Mouse (Mus musculus): ENCODE data around the gene Dcpp3. TPM values are rescaled to one million over a fixed set of nuclear protein-coding genes. Genes with fewer than 3 reads are reported as not detected.
A peak's percentile ranks its signal among the peaks of the same experiment; 100 is the strongest.
"Not testable (repeated sequence)": the region's sequence is repeated elsewhere in the genome, so short reads cannot be mapped to it uniquely, and the experiment has no call there.

Gene Dcpp3
- polyA plus RNA-seq, 1 experiment from 2014 or later: not detected

- DNase-seq (ENCODE audit: low spot score); H3K4me1 ChIP-seq; H3K36me3 ChIP-seq (replicated peaks); H3K27me3 ChIP-seq (replicated peaks; ENCODE audit: low read depth, poor library complexity, severe bottlenecking); H3K9me3 ChIP-seq; H3K4me3 ChIP-seq; H3K27ac ChIP-seq (replicated peaks): not testable (repeated sequence)
- WGBS: 77% methylated on average over 4 of the region's 4 CpGs
Observed at GRCm38 (mm10) chr17:23950828-23951227, 33.6 kb downstream of the Dcpp3 start.

- Histone ChIP-seq H3K27me3 (replicated peaks; ENCODE audit: low read depth, poor library complexity, severe bottlenecking) (no peaks in the 10 kb centered on the region), H3K4me1 (peaks cover 2% of the 10 kb centered on the region; the same call in 1 of the 2 replicates), H3K4me3 (no peak within 1 kb of the TSS), H3K9me3 (no peaks in the 10 kb centered on the region), H3K36me3 (replicated peaks) (no peaks in the 10 kb centered on the region), H3K27ac (replicated peaks) (no peak within 1 kb of the TSS)
- DNase-seq (ENCODE audit: low spot score): no peak
- WGBS: 82% methylated on average over 5 of the region's 5 CpGs
Observed at GRCm38 (mm10) chr17:23955174-23955573, 37.9 kb downstream of the Dcpp3 start, which contains the start of gene Sbpl. Sbpl (minus strand) TSS chr17:23955274.

GRCm38 (mm10) chr17:23960084-23960738, 43.0 kb downstream of the Dcpp3 start:
- H3K27me3 ChIP-seq (replicated peaks; ENCODE audit: low read depth, poor library complexity, severe bottlenecking): no peaks in the 10 kb centered on the region
- peak overlapping the region; percentile 85 for H3K27ac ChIP-seq (replicated peaks)
- peaks cover 4% of the 10 kb centered on the region; the same call in 1 of the 2 replicates for H3K4me1 ChIP-seq
- 38% methylated on average over 3 of the region's 3 CpGs for whole genome bisulfite sequencing
- H3K36me3 ChIP-seq (replicated peaks): no peaks in the 10 kb centered on the region
- no peaks in the 10 kb centered on the region for H3K9me3 ChIP-seq
- H3K4me3 ChIP-seq: no peak overlapping the region
- peak; percentile 86 for DNase-seq (ENCODE audit: low spot score)

- H3K4me1 ChIP-seq: peaks cover 4% of the 10 kb centered on the region; the same call in 1 of the 2 replicates
- H3K36me3 ChIP-seq (replicated peaks): no peaks in the 10 kb centered on the region
- no peak overlapping the region for H3K27ac ChIP-seq (replicated peaks)
- WGBS: 67% methylated on average over 4 of the region's 4 CpGs
- H3K4me3 ChIP-seq: no peak overlapping the region
- H3K9me3 ChIP-seq: no peaks in the 10 kb centered on the region
- no peaks in the 10 kb centered on the region for H3K27me3 ChIP-seq (replicated peaks; ENCODE audit: low read depth, poor library complexity, severe bottlenecking)
- DNase-seq (ENCODE audit: low spot score): no peak
Observed at GRCm38 (mm10) chr17:23961573-23962122, 44.4 kb downstream of the Dcpp3 start.

- H3K27ac ChIP-seq (replicated peaks): no peak overlapping the region
- no peaks in the 10 kb centered on the region for H3K9me3 ChIP-seq
- 45% methylated on average over 6 of the region's 6 CpGs for WGBS
- H3K4me3 ChIP-seq: no peak overlapping the region
- DNase-seq (ENCODE audit: low spot score): no peak
- H3K4me1 ChIP-seq: no peaks in the 10 kb centered on the region
- H3K36me3 ChIP-seq (replicated peaks): no peaks in the 10 kb centered on the region
- H3K27me3 ChIP-seq (replicated peaks; ENCODE audit: low read depth, poor library complexity, severe bottlenecking): no peaks in the 10 kb centered on the region
Observed at GRCm38 (mm10) chr17:23965805-23966425, 48.7 kb downstream of the Dcpp3 start.

- Histone ChIP-seq H3K27me3 (replicated peaks; ENCODE audit: low read depth, poor library complexity, severe bottlenecking) (no peaks in the 10 kb centered on the region), H3K36me3 (replicated peaks) (no peaks in the 10 kb centered on the region), H3K9me3 (no peaks in the 10 kb centered on the region), H3K4me3 (no peak overlapping the region), H3K27ac (replicated peaks) (no peak overlapping the region), H3K4me1 (no peaks in the 10 kb centered on the region)
- WGBS: 82% methylated on average over 10 of the region's 10 CpGs
- no peak for DNase-seq (ENCODE audit: low spot score)
Observed at GRCm38 (mm10) chr17:23966658-23967401, 49.6 kb downstream of the Dcpp3 start.

GRCm38 (mm10) chr17:23968780-23969179, 51.5 kb downstream of the Dcpp3 start:
- H3K9me3 ChIP-seq: no peaks in the 10 kb centered on the region
- WGBS: 46% methylated on average over 2 of the region's 2 CpGs
- H3K4me3 ChIP-seq: no peak overlapping the region
- no peak overlapping the region for H3K27ac ChIP-seq (replicated peaks)
- no peaks in the 10 kb centered on the region for H3K27me3 ChIP-seq (replicated peaks; ENCODE audit: low read depth, poor library complexity, severe bottlenecking)
- no peak for DNase-seq (ENCODE audit: low spot score)
- H3K4me1 ChIP-seq: no peaks in the 10 kb centered on the region
- H3K36me3 ChIP-seq (replicated peaks): no peaks in the 10 kb centered on the region

Other genes starting within 250 kb of the Dcpp3 start
- gene Hcfc1r1, start 243.9 kb upstream of the Dcpp3 start, polyA plus RNA-seq (2016; fragmentation: Nextera tagmentation; extraction: Ambion mirVana): 30.4 and 39.7 TPM in 2 replicates
- 70.9 and 72.2 TPM in 2 replicates for gene Thoc6, start 243.6 kb upstream of the Dcpp3 start, polyA plus RNA-seq (2016; fragmentation: Nextera tagmentation; extraction: Ambion mirVana)
- gene Tnfrsf12a, start 240.0 kb upstream of the Dcpp3 start, polyA plus RNA-seq (2016; fragmentation: Nextera tagmentation; extraction: Ambion mirVana): 4.6 and 6.4 TPM in 2 replicates
- gene Cldn6, start 238.2 kb upstream of the Dcpp3 start, polyA plus RNA-seq (2016; fragmentation: Nextera tagmentation; extraction: Ambion mirVana): 77.2 and 81.3 TPM in 2 replicates
- gene Cldn9, start 233.4 kb upstream of the Dcpp3 start, polyA plus RNA-seq (2016; fragmentation: Nextera tagmentation; extraction: Ambion mirVana): 10.5 and 13.5 TPM in 2 replicates
- 0.05 TPM in 1 of 2 replicates, not detected in the other for gene 1520401A03Rik, start 194.7 kb upstream of the Dcpp3 start, polyA plus RNA-seq (2016; fragmentation: Nextera tagmentation; extraction: Ambion mirVana)
- gene Pkmyt1, start 191.1 kb upstream of the Dcpp3 start, polyA plus RNA-seq (2016; fragmentation: Nextera tagmentation; extraction: Ambion mirVana): 61.6 and 62.0 TPM in 2 replicates
- 12.6 and 14.1 TPM in 2 replicates for gene Paqr4, start 176.6 kb upstream of the Dcpp3 start, polyA plus RNA-seq (2016; fragmentation: Nextera tagmentation; extraction: Ambion mirVana)
- 8.3 and 9.6 TPM in 2 replicates for gene Kremen2, start 171.6 kb upstream of the Dcpp3 start, polyA plus RNA-seq (2016; fragmentation: Nextera tagmentation; extraction: Ambion mirVana)
- gene Flywch1, start 145.9 kb upstream of the Dcpp3 start, polyA plus RNA-seq (2016; fragmentation: Nextera tagmentation; extraction: Ambion mirVana): 168 and 178 TPM in 2 replicates
- gene Flywch2, start 131.4 kb upstream of the Dcpp3 start, polyA plus RNA-seq (2016; fragmentation: Nextera tagmentation; extraction: Ambion mirVana): 35.4 and 41.3 TPM in 2 replicates
- gene Srrm2, start 126.9 kb upstream of the Dcpp3 start, polyA plus RNA-seq (2016; fragmentation: Nextera tagmentation; extraction: Ambion mirVana): 511 and 516 TPM in 2 replicates
- 1,075 and 1,103 TPM in 2 replicates for gene Elob, start 88.3 kb upstream of the Dcpp3 start, polyA plus RNA-seq (2016; fragmentation: Nextera tagmentation; extraction: Ambion mirVana)
- 0.21 TPM in 1 of 2 replicates, not detected in the other for gene Prss33, start 81.4 kb upstream of the Dcpp3 start, polyA plus RNA-seq (2016; fragmentation: Nextera tagmentation; extraction: Ambion mirVana)
- 0.45 TPM in 1 of 2 replicates, not detected in the other for gene Prss32, start 73.6 kb upstream of the Dcpp3 start, polyA plus RNA-seq (2016; fragmentation: Nextera tagmentation; extraction: Ambion mirVana)
- gene Prss41, start 73.3 kb upstream of the Dcpp3 start, polyA plus RNA-seq (2016; fragmentation: Nextera tagmentation; extraction: Ambion mirVana): 3.2 and 3.6 TPM in 2 replicates
- not detected in 2 replicates for gene Prss21, start 49.4 kb upstream of the Dcpp3 start, polyA plus RNA-seq (2016; fragmentation: Nextera tagmentation; extraction: Ambion mirVana)
- not detected in 2 replicates for gene Dcpp1, start 36.6 kb upstream of the Dcpp3 start, polyA plus RNA-seq (2016; fragmentation: Nextera tagmentation; extraction: Ambion mirVana)
- gene Dcpp2, start 36.6 kb upstream of the Dcpp3 start, polyA plus RNA-seq (2016; fragmentation: Nextera tagmentation; extraction: Ambion mirVana): not detected in 2 replicates
- not detected in 2 replicates for gene Sbp, start 24.2 kb downstream of the Dcpp3 start, polyA plus RNA-seq (2016; fragmentation: Nextera tagmentation; extraction: Ambion mirVana)
- gene Sbpl, start 37.8 kb downstream of the Dcpp3 start, polyA plus RNA-seq (2016; fragmentation: Nextera tagmentation; extraction: Ambion mirVana): not detected in 2 replicates
- not detected in 2 replicates for gene Prss30, start 63.1 kb downstream of the Dcpp3 start, polyA plus RNA-seq (2016; fragmentation: Nextera tagmentation; extraction: Ambion mirVana)
- gene Prss22, start 80.6 kb downstream of the Dcpp3 start, polyA plus RNA-seq (2016; fragmentation: Nextera tagmentation; extraction: Ambion mirVana): 3.0 and 3.6 TPM in 2 replicates
- 0.11 and 0.24 TPM in 2 replicates for gene Prss27, start 120.7 kb downstream of the Dcpp3 start, polyA plus RNA-seq (2016; fragmentation: Nextera tagmentation; extraction: Ambion mirVana)
- gene Kctd5, start 156.0 kb downstream of the Dcpp3 start, polyA plus RNA-seq (2016; fragmentation: Nextera tagmentation; extraction: Ambion mirVana): 97.6 and 99.9 TPM in 2 replicates
- gene Pdpk1, start 233.5 kb downstream of the Dcpp3 start, polyA plus RNA-seq (2016; fragmentation: Nextera tagmentation; extraction: Ambion mirVana): 30.4 and 30.9 TPM in 2 replicates
- gene Amdhd2, start 246.3 kb downstream of the Dcpp3 start, polyA plus RNA-seq (2016; fragmentation: Nextera tagmentation; extraction: Ambion mirVana): 44.6 and 50.0 TPM in 2 replicates

Measured in embryonic facial prominence, embryonic 10.5 days (tissue).